ENCODE assay signal across 9 mouse cellular contexts in the genomic region with DNA sequence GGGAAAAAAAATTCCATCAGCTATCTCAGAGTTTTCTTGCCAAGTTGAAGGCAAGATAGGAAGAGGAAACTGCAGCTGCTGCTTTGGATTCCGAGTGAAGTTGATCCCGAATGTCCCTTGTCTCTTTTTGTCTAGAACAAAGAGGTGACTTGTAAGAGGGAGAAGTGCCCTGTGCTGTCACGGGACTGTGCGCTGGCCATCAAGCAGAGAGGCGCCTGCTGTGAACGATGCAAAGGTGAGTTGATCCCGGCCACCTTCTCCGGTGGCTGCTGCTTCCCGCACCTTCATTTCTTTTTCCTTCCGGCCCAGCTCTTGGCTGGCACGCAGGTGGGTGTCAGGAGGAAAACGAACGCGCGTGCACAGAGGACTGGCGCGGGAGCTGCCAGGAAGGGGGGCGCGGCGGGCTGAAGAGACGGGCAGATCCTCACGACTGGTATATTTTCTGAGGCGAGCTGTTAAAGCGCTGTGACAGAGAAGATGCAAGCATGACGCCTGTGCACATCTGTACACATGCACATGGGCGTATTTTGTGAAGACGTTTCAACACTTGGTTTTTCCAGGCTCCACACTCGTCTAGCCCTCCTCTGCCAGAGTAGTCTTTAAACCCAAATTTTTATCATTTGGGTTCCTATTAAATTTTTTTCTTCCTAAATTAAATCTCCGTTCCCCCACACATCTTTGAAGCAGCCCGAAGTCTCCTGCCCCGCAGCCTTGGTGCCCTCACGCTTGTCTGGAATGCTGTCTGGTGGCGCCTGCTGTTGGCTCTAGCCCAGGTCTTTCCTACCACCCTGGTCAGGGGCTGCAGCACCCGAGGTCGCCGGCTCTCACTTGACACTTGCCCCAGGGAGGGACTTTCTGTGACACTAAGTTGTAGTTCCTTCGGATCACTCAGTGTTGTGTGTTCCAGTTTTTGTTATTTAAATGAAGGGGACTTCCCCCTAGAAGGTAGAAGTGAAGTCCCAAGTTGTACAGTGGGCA. TPM values are rescaled to one million over a fixed set of nuclear protein-coding genes. Genes with fewer than 3 reads are reported as not detected.
DNase-seq lines count a peak whose midpoint lies in the region; ATAC-seq and TF ChIP-seq lines count a peak whose summit lies in the region.
"Had no signal": no experiment of that assay in that cellular context is flagged by ENCODE, and none has a peak within 500 bp of the region (broad histone marks: within the 10 kb centered on the region; RNA-seq: fewer than 3 reads in every experiment).

No protein-coding gene starts in this region.

- WGBS in heart, adult 2 months = 36% methylated on average over 37 of the region's 37 CpGs
- WGBS in heart, embryonic 15.5 days = 44% methylated on average over 37 of the region's 37 CpGs
- 39% methylated on average over 37 of the region's 37 CpGs for WGBS in midbrain, embryonic 11.5 days

- TF ChIP-seq POLR2A in heart, adult 2 months (IDR thresholded peaks at IDR 0.05; ENCODE audit: insufficient read depth, low read depth, low read length) = no peak

- TF ChIP-seq EP300 in heart, adult 2 months (IDR thresholded peaks at IDR 0.05; ENCODE audit: insufficient read depth, low read depth, low read length) = no peak

- H3K9me3 ChIP-seq in heart, embryonic 15.5 days (replicated peaks) = no peaks in the 10 kb centered on the region
- no peaks in the 10 kb centered on the region for H3K9me3 ChIP-seq in midbrain, embryonic 11.5 days (ENCODE audit: control insufficient read depth, low read length)

- peak overlapping the region; percentile 38 for H3K9ac ChIP-seq in heart, adult 2 months (ENCODE audit: low read depth, low read length)
- no peak overlapping the region for H3K9ac ChIP-seq in heart, embryonic 15.5 days
- H3K9ac ChIP-seq in midbrain, embryonic 11.5 days (ENCODE audit: low read length) = peak overlapping the region; percentile 22; the same call in 1 of the 2 replicates

- no peak for ATAC-seq in heart, embryonic 15.5 days (replicated peaks; ENCODE audit: insufficient number of reproducible peaks, insufficient read depth, low FRiP score, low read depth)
- ATAC-seq in midbrain, embryonic 11.5 days (ENCODE audit: low FRiP score) = peak; percentile 25; the same call in 1 of the 2 replicates

- TF ChIP-seq CTCF in heart, adult 2 months (IDR thresholded peaks at IDR 0.05) = no peak

- H3K4me1 ChIP-seq in heart, adult 2 months (ENCODE audit: control insufficient read depth, insufficient read depth, low read length) = no peaks in the 10 kb centered on the region
- H3K4me1 ChIP-seq in heart, embryonic 15.5 days (replicated peaks) = peaks cover 13% of the 10 kb centered on the region
- H3K4me1 ChIP-seq in midbrain, embryonic 11.5 days (ENCODE audit: control insufficient read depth, insufficient read depth, low read length) = peaks cover 3% of the 10 kb centered on the region; the same call in 1 of the 2 replicates

- DNase-seq in heart, adult 2 months = peak in 1 of 2 experiments; percentile 35
- DNase-seq in heart, adult 9 months (ENCODE audit: low spot score in 2 of 2) = no peak
- DNase-seq in ZHBTc4 (ENCODE audit: low read depth, low spot score) = peak; percentile 12
- no peak for DNase-seq in midbrain, embryonic 11.5 days (ENCODE audit: low spot score, missing footprints)
- DNase-seq in spleen, postnatal 10 days (ENCODE audit: low spot score in 2 of 2) = no peak
- DNase-seq in gastrocnemius, postnatal 14 days = no peak
- no peak for DNase-seq in gastrocnemius, adult 8-10 months (ENCODE audit: low spot score in 2 of 2)

- no peaks in the 10 kb centered on the region for H3K27me3 ChIP-seq in heart, adult 2 months (ENCODE audit: control insufficient read depth, insufficient read depth, low read length)
- H3K27me3 ChIP-seq in heart, embryonic 15.5 days = no peaks in the 10 kb centered on the region
- no peaks in the 10 kb centered on the region for H3K27me3 ChIP-seq in midbrain, embryonic 11.5 days (ENCODE audit: control insufficient read depth, insufficient read depth, low read length)

- H3K4me2 ChIP-seq in heart, embryonic 15.5 days = peak overlapping the region; percentile 61
- peak overlapping the region; percentile 34 for H3K4me2 ChIP-seq in midbrain, embryonic 11.5 days

- no peak overlapping the region; the same call in 1 of the 2 replicates for H3K27ac ChIP-seq in heart, adult 2 months
- no peak overlapping the region for H3K27ac ChIP-seq in heart, embryonic 15.5 days
- no peak overlapping the region for H3K27ac ChIP-seq in midbrain, embryonic 11.5 days (ENCODE audit: low read depth, low read length)

- no peaks in the 10 kb centered on the region for H3K36me3 ChIP-seq in heart, adult 2 months (ENCODE audit: control insufficient read depth, insufficient read depth, low read length)
- H3K36me3 ChIP-seq in heart, embryonic 15.5 days = no peaks in the 10 kb centered on the region
- H3K36me3 ChIP-seq in midbrain, embryonic 11.5 days (ENCODE audit: control insufficient read depth, insufficient read depth, low read length) = no peaks in the 10 kb centered on the region

- intact Hi-C loops in heart, adult 2 months (cut with DNase I) = loop anchor here (5.0 kb wide), 1 partner anchor 533 kb away; no protein-coding TSS in a partner anchor
- intact Hi-C loops in gastrocnemius, postnatal 14 days (cut with DNase I; ENCODE audit: low total_unique reads) = no loop called here

- no peaks in the 10 kb centered on the region for H3K79me2 ChIP-seq in heart, adult 2 months (replicated peaks; ENCODE audit: control insufficient read depth, insufficient read depth, low read length)

- H3K4me3 ChIP-seq in heart, adult 2 months = peak overlapping the region; percentile 7; the same call in 1 of the 2 replicates
- peak overlapping the region; percentile 31 for H3K4me3 ChIP-seq in heart, embryonic 15.5 days
- H3K4me3 ChIP-seq in midbrain, embryonic 11.5 days (ENCODE audit: low read depth, low read length) = peak overlapping the region; percentile 14

RNA-seq across cellular contexts. Expression of gene Bmper, which starts 31.6 kb away (rescaled TPM):
- total RNA-seq in heart, adult 2 months (2021) = 1 to 10 TPM; 2.6 to 4.3 TPM
- 1.9 and 2.6 TPM in 2 replicates for polyA plus RNA-seq in heart, adult 2 months (2012; rRNA removed)
- 7.8 and 9.2 TPM in 2 replicates for polyA plus RNA-seq in heart, embryonic 15.5 days (2015; fragmentation: Nextera tagmentation; extraction: Ambion mirVana)
- polyA plus RNA-seq in midbrain, embryonic 11.5 days (2014; fragmentation: Nextera tagmentation; extraction: Ambion mirVana) = 1.4 and 2.7 TPM in 2 replicates
- total RNA-seq in gastrocnemius, postnatal 14 days (2021) = 1 to 10 TPM; 5.7 to 7.6 TPM
- 1 to 10 TPM; 2.0 to 5.3 (median 3.0) TPM for total RNA-seq in gastrocnemius, adult 8-10 months (2022)
- total RNA-seq: common myeloid progenitor, adult 5-6 weeks had no signal
